Mouse (Mus musculus) CD4-positive helper T cell, adult 2 months (primary cell): ENCODE data around the gene Med12.

Experiments used
- DNase-seq: peaks from one replicate; pipeline ENCODE4 v3.0.0-alpha.2; 2012; ENCODE audit warnings: low read depth, missing footprints, low spot score

The Med12 gene

GRCm38 (mm10) chrX:101273875-101274738, at the start of gene Med12:
Med12 (plus strand) TSS chrX:101274030.
- peak; percentile 91 for DNase-seq

- no peak for DNase-seq
Observed at GRCm38 (mm10) chrX:101245011-101245410, 28.8 kb upstream of the Med12 start.

GRCm38 (mm10) chrX:101253952-101254729, 19.7 kb upstream of the Med12 start, which contains the start of gene Foxo4:
Foxo4 (plus strand) TSS chrX:101254528.
- DNase-seq, result peak; percentile 90

GRCm38 (mm10) chrX:101254740-101255139, 19.1 kb upstream of the Med12 start:
- no peak for DNase-seq

GRCm38 (mm10) chrX:101256603-101257002, 17.2 kb upstream of the Med12 start:
- DNase-seq, result peak; percentile 71

- peak; percentile 66 for DNase-seq
Observed at GRCm38 (mm10) chrX:101260441-101261325, 13.1 kb upstream of the Med12 start.

GRCm38 (mm10) chrX:101263892-101264291, 9.9 kb upstream of the Med12 start, which contains the start of gene Gm614:
Gm614 (minus strand) TSS chrX:101263992.
- DNase-seq, result no peak

- peak; percentile 38 for DNase-seq
Observed at GRCm38 (mm10) chrX:101266631-101267030, 7.2 kb upstream of the Med12 start.

- peak; percentile 91 for DNase-seq
Observed at GRCm38 (mm10) chrX:101268025-101268754, 5.6 kb upstream of the Med12 start, which contains the start of gene Il2rg. Il2rg (minus strand) TSS chrX:101268255.

GRCm38 (mm10) chrX:101268755-101269124, 5.1 kb upstream of the Med12 start, which contains the start of gene Gm20489:
Gm20489 (minus strand) TSS chrX:101269023.
- DNase-seq, result peak; percentile 35

- DNase-seq, result peak; percentile 58
Observed at GRCm38 (mm10) chrX:101273410-101273809, 420 bp upstream of the Med12 start.

- DNase-seq, result no peak
Observed at GRCm38 (mm10) chrX:101282813-101283212, 9.0 kb downstream of the Med12 start.

- DNase-seq, result peak; percentile 63
Observed at GRCm38 (mm10) chrX:101285534-101285933, 11.7 kb downstream of the Med12 start.

- DNase-seq, result no peak
Observed at GRCm38 (mm10) chrX:101285953-101286670, 12.3 kb downstream of the Med12 start.

- no peak for DNase-seq
Observed at GRCm38 (mm10) chrX:101287543-101287942, 13.7 kb downstream of the Med12 start.

GRCm38 (mm10) chrX:101288432-101288831, 14.6 kb downstream of the Med12 start:
- DNase-seq, result no peak

- DNase-seq, result no peak
Observed at GRCm38 (mm10) chrX:101289037-101289436, 15.2 kb downstream of the Med12 start.

GRCm38 (mm10) chrX:101290111-101290510, 16.3 kb downstream of the Med12 start:
- no peak for DNase-seq

GRCm38 (mm10) chrX:101299055-101299454, 25.2 kb downstream of the Med12 start, which contains the start of gene Nlgn3:
Nlgn3 (plus strand) TSS chrX:101299168.
- no peak for DNase-seq
